Comparison of ENCODE assay signal across 9 mouse cellular contexts in the genomic region with DNA sequence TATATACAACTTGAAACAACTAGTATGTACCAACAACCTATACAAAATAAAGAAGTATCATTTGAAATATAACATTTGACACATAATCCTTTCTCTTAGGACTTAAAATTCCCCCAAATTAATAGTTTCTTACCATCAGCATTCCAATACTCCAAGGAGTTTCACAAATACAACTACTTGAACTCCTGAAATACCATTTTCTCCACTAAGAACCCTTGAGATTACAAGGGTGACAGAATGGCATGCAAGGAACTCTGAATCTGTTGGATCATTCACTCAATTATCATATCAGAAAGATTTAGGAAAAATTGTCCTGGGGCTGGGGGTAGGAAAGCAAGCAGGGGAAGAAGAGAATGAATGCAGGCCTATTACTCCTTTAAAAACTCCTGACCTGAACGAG. TPM values are rescaled to one million over a fixed set of nuclear protein-coding genes. Genes with fewer than 3 reads are reported as not detected.
A peak's percentile ranks its signal among the peaks of the same experiment; 100 is the strongest.
DNase-seq lines count a peak whose midpoint lies in the region; ATAC-seq lines count a peak whose summit lies in the region.
"Had no signal": no experiment of that assay in that cellular context is flagged by ENCODE, and none has a peak within 500 bp of the region (broad histone marks: within the 10 kb centered on the region; RNA-seq: fewer than 3 reads in every experiment).

No protein-coding gene starts in this region.

- no peak for DNase-seq in heart, postnatal 36 days
- no peak for DNase-seq in embryonic facial prominence, embryonic 10.5 days (ENCODE audit: low spot score)
- no peak for DNase-seq in cerebellum, postnatal 10 days
- DNase-seq in left cerebral cortex, adult 18-20 months (ENCODE audit: low spot score in 2 of 2) = no peak
- DNase-seq in left cerebral cortex, adult 9 months (ENCODE audit: low spot score in 2 of 2) = no peak

- H3K4me3 ChIP-seq in heart, embryonic 15.5 days = peak overlapping the region; percentile 60
- H3K4me3 ChIP-seq in embryonic facial prominence, embryonic 10.5 days = peak overlapping the region; percentile 65
- peak overlapping the region; percentile 73 for H3K4me3 ChIP-seq in hindbrain, embryonic 15.5 days
- H3K4me3 ChIP-seq in midbrain, embryonic 13.5 days (replicated peaks) = peak overlapping the region; percentile 63

- WGBS in heart, embryonic 15.5 days = 14% methylated on average over 1 of the region's 1 CpGs
- 38% methylated on average over 1 of the region's 1 CpGs for WGBS in embryonic facial prominence, embryonic 10.5 days
- 10% methylated on average over 1 of the region's 1 CpGs for WGBS in hindbrain, embryonic 15.5 days
- WGBS in midbrain, embryonic 13.5 days = 12% methylated on average over 1 of the region's 1 CpGs

- peaks cover 45% of the 10 kb centered on the region for H3K4me1 ChIP-seq in heart, embryonic 15.5 days (replicated peaks)
- peaks cover 53% of the 10 kb centered on the region for H3K4me1 ChIP-seq in embryonic facial prominence, embryonic 10.5 days
- H3K4me1 ChIP-seq in hindbrain, embryonic 15.5 days (replicated peaks) = peaks cover 42% of the 10 kb centered on the region
- H3K4me1 ChIP-seq in midbrain, embryonic 13.5 days (replicated peaks) = peaks cover 53% of the 10 kb centered on the region

- no peaks in the 10 kb centered on the region for H3K27me3 ChIP-seq in heart, embryonic 15.5 days
- H3K27me3 ChIP-seq in embryonic facial prominence, embryonic 10.5 days (replicated peaks; ENCODE audit: low read depth, poor library complexity, severe bottlenecking) = no peaks in the 10 kb centered on the region
- no peaks in the 10 kb centered on the region for H3K27me3 ChIP-seq in hindbrain, embryonic 15.5 days
- H3K27me3 ChIP-seq in midbrain, embryonic 13.5 days = no peaks in the 10 kb centered on the region

- peak overlapping the region; percentile 90 for H3K27ac ChIP-seq in heart, embryonic 15.5 days
- peak overlapping the region; percentile 92 for H3K27ac ChIP-seq in embryonic facial prominence, embryonic 10.5 days (replicated peaks)
- H3K27ac ChIP-seq in hindbrain, embryonic 15.5 days (replicated peaks) = no peak overlapping the region
- 0 out of 2 replicates have a peak overlapping the region, but pooled peaks have one; percentile 35 for H3K27ac ChIP-seq in midbrain, embryonic 13.5 days
- H3K27ac ChIP-seq: macrophage had no signal

- H3K36me3 ChIP-seq in heart, embryonic 15.5 days = no peaks in the 10 kb centered on the region
- no peaks in the 10 kb centered on the region for H3K36me3 ChIP-seq in embryonic facial prominence, embryonic 10.5 days (replicated peaks)
- H3K36me3 ChIP-seq in hindbrain, embryonic 15.5 days = no peaks in the 10 kb centered on the region
- no peaks in the 10 kb centered on the region for H3K36me3 ChIP-seq in midbrain, embryonic 13.5 days

- H3K9ac ChIP-seq in heart, embryonic 15.5 days = peak overlapping the region; percentile 64
- H3K9ac ChIP-seq in hindbrain, embryonic 15.5 days = peak overlapping the region; percentile 61
- peak overlapping the region; percentile 74 for H3K9ac ChIP-seq in midbrain, embryonic 13.5 days (replicated peaks)

- H3K9me3 ChIP-seq in heart, embryonic 15.5 days (replicated peaks) = no peaks in the 10 kb centered on the region
- no peaks in the 10 kb centered on the region for H3K9me3 ChIP-seq in embryonic facial prominence, embryonic 10.5 days
- H3K9me3 ChIP-seq in hindbrain, embryonic 15.5 days = no peaks in the 10 kb centered on the region
- H3K9me3 ChIP-seq in midbrain, embryonic 13.5 days = no peaks in the 10 kb centered on the region

- H3K4me2 ChIP-seq in heart, embryonic 15.5 days = peak overlapping the region; percentile 60
- peak overlapping the region; percentile 69 for H3K4me2 ChIP-seq in hindbrain, embryonic 15.5 days
- peak overlapping the region; percentile 84 for H3K4me2 ChIP-seq in midbrain, embryonic 13.5 days (replicated peaks)

- intact Hi-C loops in heart, postnatal 36 days (cut with DNase I) = no loop called here

- ATAC-seq in heart, embryonic 15.5 days (replicated peaks; ENCODE audit: insufficient number of reproducible peaks, insufficient read depth, low FRiP score, low read depth) = no peak
- no peak for ATAC-seq in hindbrain, embryonic 15.5 days (ENCODE audit: low FRiP score, low read depth)
- ATAC-seq in midbrain, embryonic 13.5 days = no peak

RNA-seq across cellular contexts. Expression of gene Nfyc, which starts 17.6 kb away (rescaled TPM):
- 87.5 and 97.3 TPM in 2 replicates for polyA plus RNA-seq in heart, embryonic 15.5 days (2015; fragmentation: Nextera tagmentation; extraction: Ambion mirVana)
- 10 to 100 TPM; 54.8 to 63.6 TPM for total RNA-seq in heart, postnatal 36 days (2021)
- 126 and 128 TPM in 2 replicates for polyA plus RNA-seq in embryonic facial prominence, embryonic 10.5 days (2016; fragmentation: Nextera tagmentation; extraction: Ambion mirVana)
- polyA plus RNA-seq in hindbrain, embryonic 15.5 days (2015; fragmentation: Nextera tagmentation; extraction: Ambion mirVana) = 78.4 and 82.1 TPM in 2 replicates
- polyA plus RNA-seq in midbrain, embryonic 13.5 days (2015; fragmentation: Nextera tagmentation; extraction: Ambion mirVana) = 87.1 and 88.8 TPM in 2 replicates
- total RNA-seq in left cerebral cortex, adult 18-20 months (2021) = 10 to 100 TPM; 45.1 to 49.4 TPM

RNA-seq across cellular contexts. Expression of gene Rims3, which starts 40.9 kb away (rescaled TPM):
- 0.25 and 0.62 TPM in 2 replicates for polyA plus RNA-seq in heart, embryonic 15.5 days (2015; fragmentation: Nextera tagmentation; extraction: Ambion mirVana)
- total RNA-seq in heart, postnatal 36 days (2021) = under 1 TPM; 0.06 to 0.08 TPM
- 1.8 and 2.4 TPM in 2 replicates for polyA plus RNA-seq in embryonic facial prominence, embryonic 10.5 days (2016; fragmentation: Nextera tagmentation; extraction: Ambion mirVana)
- polyA plus RNA-seq in hindbrain, embryonic 15.5 days (2015; fragmentation: Nextera tagmentation; extraction: Ambion mirVana) = 26.4 and 26.5 TPM in 2 replicates
- polyA plus RNA-seq in midbrain, embryonic 13.5 days (2015; fragmentation: Nextera tagmentation; extraction: Ambion mirVana) = 9.8 and 11.0 TPM in 2 replicates
- total RNA-seq in left cerebral cortex, adult 18-20 months (2021) = 100 to 1,000 TPM; 194 to 217 TPM
